Mouse (Mus musculus): ENCODE data around the gene Duox2.

Duox2 gene

DNA sequence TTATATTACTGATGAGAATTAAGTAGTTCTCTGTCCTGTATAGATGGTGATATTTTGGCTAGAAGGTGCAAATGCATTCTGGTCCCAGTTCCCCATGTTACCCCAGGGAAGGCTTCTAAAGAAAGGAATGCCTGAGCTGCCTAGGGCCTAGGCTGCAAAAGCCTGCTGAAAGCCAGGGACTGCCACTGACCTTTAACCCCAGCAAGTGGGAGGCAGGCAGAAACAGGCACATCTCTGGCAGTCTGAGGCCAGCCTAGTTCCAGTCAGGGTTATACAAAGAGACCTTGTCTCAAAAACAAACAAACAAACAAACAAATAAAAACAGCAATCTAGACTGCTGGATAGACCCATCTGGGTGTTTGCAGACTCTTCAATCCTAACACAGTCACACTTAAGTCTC, 57.5 kb downstream of the Duox2 start:
- no peak for DNase-seq (ENCODE audit: low spot score in 2 of 2)

DNA sequence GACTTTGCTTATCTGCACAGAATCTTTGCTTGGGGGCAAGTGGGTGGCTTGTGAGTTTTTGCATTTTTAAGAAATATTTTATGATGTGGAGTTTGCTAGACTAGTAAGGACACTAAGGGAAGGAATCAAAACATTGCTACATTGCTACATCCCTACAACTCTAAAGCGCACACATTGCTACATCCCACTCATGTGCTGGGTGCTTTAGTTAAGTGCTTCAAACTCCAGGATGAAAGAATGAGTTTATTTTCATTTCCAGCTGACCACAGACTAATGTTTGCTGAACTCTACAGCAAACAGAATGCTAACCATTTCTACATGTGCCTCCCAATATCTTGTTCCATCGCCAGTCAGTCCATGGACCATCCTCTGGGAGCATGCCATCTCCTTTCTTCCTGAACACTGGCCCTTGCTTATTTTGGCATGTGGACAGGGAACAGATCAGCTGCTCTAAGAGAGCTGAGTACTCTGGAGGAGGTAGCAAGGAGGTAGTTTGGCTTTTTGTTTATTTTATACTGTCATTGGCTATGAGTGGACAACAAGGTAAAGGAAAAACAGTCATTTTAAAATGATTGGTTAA, 60.3 kb downstream of the Duox2 start:
- DNase-seq (ENCODE audit: low spot score in 2 of 2), result no peak

DNA sequence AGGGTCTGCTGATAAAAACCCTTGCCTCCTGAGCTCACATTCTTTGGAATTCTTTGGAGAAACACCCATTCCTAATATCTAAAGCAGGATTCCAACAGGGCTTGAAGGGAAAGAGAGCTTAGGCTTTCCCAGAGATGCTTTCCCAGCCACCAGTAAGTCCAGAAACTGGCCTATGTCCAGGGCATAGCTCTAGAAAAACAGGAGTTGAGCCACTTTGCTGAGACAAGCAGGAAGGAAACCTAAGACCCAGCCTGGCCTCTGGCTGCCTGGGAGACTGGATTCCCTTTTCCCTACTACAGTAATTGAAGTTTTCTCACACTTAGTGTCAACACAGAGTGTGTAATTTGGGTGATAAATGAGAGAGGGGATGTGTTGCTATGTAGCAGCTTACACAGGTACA, 61.9 kb downstream of the Duox2 start:
- DNase-seq (ENCODE audit: low spot score in 2 of 2), result no peak

DNA sequence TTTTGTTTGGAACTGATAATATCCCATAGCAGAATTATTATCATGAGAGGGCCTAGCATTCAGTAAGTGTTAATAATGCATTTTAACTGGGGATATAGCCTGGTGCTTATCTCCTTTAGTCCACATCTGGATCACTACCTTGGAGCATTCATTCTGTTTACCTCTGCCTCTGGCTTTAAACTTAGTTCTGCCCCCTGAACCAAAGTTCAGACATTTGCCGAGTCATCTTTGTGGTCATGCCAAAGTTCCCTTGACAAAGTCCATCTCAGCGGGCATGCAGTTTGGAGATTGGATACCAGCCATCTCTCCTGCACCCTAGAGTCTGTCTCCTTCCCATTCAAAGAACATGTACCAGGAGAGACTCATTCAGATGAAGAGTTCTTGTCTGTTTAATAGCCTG, 62.8 kb downstream of the Duox2 start:
- DNase-seq (ENCODE audit: low spot score in 2 of 2), result no peak

DNA sequence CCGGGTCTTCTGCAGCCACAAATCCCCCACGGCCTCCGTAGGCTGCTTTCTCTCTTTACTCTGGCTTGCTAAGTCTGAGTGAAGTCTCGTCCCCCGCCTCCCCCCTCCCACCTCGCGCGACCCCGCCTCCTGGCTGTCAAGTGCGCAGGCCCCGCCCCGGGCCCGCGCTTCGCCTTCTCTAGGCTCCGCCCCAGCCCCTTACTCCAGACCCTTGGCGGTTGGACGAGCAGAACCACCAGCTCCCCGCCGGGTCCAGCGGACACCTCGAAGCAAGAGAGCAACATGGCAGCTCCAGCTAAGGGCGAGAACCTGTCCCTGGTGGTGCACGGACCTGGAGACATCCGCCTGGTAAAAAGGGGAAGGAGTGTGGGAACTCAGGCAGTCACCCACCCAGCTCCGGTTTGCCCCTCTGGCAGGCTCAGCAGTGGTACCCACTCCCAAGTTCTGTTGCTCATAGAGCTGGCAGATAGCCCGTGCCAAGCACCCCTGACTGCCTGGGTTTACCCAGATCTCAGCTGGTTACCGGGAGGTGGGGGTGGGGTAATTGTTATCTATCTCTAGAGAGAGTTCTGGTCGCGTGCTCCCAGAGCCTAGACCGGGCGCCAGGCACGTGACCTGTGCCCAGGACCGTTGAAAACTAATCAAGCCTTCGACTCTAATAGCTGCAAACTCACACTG, 63.5 kb downstream of the Duox2 start, which contains the start of gene Sord:
Sord (plus strand) TSS at position 139 of the 678 bp plus-strand sequence.
- DNase-seq (ENCODE audit: low spot score in 2 of 2), result peak; percentile 43 to 51

DNA sequence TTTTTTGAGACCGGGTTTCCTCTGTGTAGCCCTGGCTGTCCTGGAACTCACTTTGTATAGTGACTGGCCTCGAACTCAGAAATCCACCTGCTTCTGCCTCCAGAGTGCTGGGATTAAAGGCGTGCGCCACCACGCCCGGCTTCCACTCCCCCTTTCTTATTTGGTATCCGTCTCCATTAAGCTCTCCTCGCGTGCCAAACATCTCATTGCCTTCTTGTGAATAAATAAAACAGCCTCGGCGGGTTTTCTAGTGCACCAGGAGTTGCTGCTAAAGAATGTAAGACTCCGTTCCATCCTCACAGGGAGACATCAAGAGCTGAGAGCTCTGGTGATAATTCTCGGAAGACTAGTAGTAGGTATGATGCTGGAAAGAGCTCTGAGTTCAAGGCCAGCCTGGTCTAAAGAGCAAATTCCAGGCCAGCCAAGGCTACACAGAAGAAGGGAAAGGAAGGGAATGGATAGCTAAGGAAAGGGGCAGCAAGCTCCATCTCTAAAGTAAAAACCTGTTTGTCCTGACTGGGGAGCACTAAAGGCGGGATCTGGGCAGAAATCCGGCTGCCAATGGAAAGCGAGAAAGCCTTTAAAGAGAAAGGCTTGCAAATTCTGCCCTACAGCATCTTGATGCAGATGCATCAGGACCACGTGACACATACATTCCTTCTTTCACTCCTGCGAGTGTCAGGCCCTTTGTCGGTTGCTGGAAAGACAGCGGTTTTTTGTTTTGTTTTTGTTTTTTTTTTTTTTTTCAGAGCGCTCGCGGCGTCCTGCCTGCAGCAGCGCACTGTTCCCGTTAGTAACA, 64.3 kb downstream of the Duox2 start:
- no peak for DNase-seq (ENCODE audit: low spot score in 2 of 2)

DNA sequence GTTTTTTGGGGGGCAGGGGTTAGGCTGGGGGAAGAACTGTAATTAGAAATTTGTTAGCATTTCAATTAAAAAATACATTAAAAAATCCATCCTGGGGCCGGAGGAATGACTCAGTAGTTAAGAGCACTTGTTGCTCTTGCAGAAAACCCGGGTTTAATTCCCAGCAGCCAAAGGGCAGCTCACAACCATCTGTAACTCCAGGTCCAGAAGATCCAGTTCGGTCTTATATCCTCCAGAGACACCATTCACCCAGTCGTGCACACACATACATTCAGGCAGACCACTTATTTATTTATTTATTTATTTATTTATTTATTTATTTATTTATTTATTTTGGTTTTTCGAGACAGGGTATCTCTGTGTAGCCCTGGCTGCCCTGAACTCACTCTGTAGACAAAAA, 64.9 kb downstream of the Duox2 start:
- no peak for DNase-seq (ENCODE audit: low spot score in 2 of 2)

DNA sequence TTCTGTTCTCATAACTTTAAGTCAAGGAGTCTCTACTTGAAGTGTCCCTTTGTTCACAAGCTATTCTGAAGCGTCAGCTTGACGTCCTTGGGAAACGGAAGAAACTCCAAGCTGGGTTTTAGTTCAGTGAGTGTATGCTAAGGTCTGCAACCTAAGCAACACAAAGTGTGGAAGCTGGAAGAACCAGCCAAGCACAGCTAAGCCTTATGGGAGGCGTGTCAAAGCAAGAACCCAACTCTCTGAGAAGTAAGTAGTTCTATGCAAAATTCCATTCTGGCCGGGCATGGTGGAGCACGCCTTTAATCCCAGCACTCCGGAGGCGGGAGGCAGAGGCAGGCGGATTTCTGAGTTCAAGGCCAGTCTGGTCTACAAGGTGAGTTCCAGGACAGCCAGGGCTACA, 66.6 kb downstream of the Duox2 start:
- DNase-seq (ENCODE audit: low spot score in 2 of 2), result no peak

DNA sequence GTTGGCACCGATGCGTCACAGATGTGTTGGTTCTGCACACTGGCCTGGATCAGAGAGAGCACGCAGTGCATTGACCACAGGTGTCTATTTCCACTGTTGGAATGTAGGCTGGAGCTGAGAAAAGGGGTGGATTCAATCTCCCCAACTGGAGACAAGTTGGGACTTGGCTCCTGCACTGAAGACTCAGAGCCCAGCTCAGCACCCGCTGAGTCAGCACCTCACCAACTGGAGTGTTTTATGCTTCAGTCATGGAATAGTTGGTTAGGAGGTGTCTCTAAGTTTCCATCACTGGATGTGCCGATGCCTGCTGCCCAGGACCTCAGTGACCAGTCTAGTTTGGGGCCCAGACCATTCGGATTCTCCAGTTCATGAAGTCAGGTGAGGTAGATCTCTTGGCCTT, 67.9 kb downstream of the Duox2 start:
- no peak for DNase-seq (ENCODE audit: low spot score in 2 of 2)

Data from frontal cortex, postnatal 25 days (tissue).